Mouse (Mus musculus): ENCODE measurements around the gene Gli2. TPM values are rescaled to one million over a fixed set of nuclear protein-coding genes. Genes with fewer than 3 reads are reported as not detected.

The Gli2 gene
- total and polyA plus RNA-seq, 3 experiments: 1.5 to 11.3 TPM; not detected in 1

DNA sequence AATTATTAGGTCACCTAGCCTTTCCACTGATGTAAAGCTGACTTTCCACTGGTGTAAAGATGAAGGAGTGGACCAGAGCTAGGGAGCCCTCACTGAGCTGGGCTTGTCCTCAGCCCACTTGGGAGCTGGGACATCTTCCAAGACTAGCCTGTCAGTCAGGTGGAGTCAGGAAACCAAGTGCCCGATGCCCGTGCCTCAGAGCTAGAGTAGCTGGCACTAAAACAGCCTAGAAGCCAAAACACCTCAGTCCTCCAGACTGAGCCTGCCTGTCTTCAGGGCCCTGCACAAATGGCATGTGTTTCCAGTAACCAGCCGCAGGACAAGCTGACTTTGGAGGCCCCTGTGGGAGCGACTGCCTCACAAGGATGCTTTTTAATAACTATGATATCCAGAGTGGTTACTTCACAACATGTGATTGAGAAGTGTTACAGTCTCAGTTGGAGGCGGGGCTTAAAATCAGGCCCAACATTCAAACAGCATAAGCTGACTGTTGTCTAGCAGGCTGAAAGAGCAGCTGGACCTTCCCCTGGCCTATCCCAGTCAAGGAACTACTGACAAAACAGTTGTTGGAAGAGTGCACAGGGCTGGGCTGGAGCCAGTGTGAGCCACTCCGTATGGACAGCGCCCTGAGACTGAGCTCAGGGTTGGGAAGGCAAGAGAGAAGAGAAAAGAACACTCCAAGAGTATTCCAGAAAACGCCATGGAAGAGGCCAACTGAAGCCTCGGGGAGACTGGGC lies 158.2 kb downstream of the Gli2 start:
- no peaks in the 10 kb centered on the region for H3K4me1 ChIP-seq (ENCODE audit: control insufficient read depth in 1 of 2, insufficient read depth in 2 of 2, low read length in 2 of 2)
- H3K9me3 ChIP-seq (replicated peaks; ENCODE audit: insufficient read depth, low read length): no peaks in the 10 kb centered on the region
- no peak for DNase-seq (ENCODE audit: low read depth, low spot score)
- H3K27ac ChIP-seq (ENCODE audit: control insufficient read depth, low read depth, low read length): no peak overlapping the region
- no peaks in the 10 kb centered on the region for H3K79me2 ChIP-seq (ENCODE audit: control insufficient read depth, insufficient read depth, low read length, poor library complexity)
- no peak for TF ChIP-seq TAL1 (IDR thresholded peaks at IDR 0.05; ENCODE audit: low read length)
- TF ChIP-seq HCFC1 (IDR thresholded peaks at IDR 0.05; ENCODE audit: low read depth, low read length): no peak
- no peak for TF ChIP-seq ZNF384 (IDR thresholded peaks at IDR 0.05; ENCODE audit: low read depth, low read length)
- TF ChIP-seq MYC (IDR thresholded peaks at IDR 0.05; ENCODE audit: low read depth, low read length): no peak
- TF ChIP-seq MAZ (IDR thresholded peaks at IDR 0.05; ENCODE audit: low read depth, low read length): no peak
- TF ChIP-seq EP300 (IDR thresholded peaks at IDR 0.05; ENCODE audit: low read depth in 1 of 2, low read length in 2 of 2): no peak
- no peak for TF ChIP-seq KAT2A (conservative IDR thresholded peaks at IDR 0.05; ENCODE audit: low read depth, low read length)
- no peak for TF ChIP-seq MEF2A (IDR thresholded peaks at IDR 0.05; ENCODE audit: extremely low read depth, insufficient replicate concordance, low read depth, low read length, poor library complexity, severe bottlenecking)
- no peak for TF ChIP-seq NRF1 (IDR thresholded peaks at IDR 0.05; ENCODE audit: insufficient read depth, low read depth, low read length, poor library complexity, severe bottlenecking)
- H3K4me3 ChIP-seq (ENCODE audit: control insufficient read depth in 1 of 2, insufficient read depth in 1 of 2, low read depth in 2 of 2, low read length in 2 of 2): no peak overlapping the region
- no peaks in the 10 kb centered on the region for H3K27me3 ChIP-seq (ENCODE audit: control insufficient read depth in 1 of 2, insufficient read depth in 2 of 2, low read length in 2 of 2)
- no peak overlapping the region for H3K9ac ChIP-seq (ENCODE audit: control insufficient read depth, low read depth, low read length, poor library complexity, severe bottlenecking)
- H3K36me3 ChIP-seq (ENCODE audit: control insufficient read depth in 1 of 2, insufficient read depth in 2 of 2, low read length in 2 of 2): no peaks in the 10 kb centered on the region

DNA sequence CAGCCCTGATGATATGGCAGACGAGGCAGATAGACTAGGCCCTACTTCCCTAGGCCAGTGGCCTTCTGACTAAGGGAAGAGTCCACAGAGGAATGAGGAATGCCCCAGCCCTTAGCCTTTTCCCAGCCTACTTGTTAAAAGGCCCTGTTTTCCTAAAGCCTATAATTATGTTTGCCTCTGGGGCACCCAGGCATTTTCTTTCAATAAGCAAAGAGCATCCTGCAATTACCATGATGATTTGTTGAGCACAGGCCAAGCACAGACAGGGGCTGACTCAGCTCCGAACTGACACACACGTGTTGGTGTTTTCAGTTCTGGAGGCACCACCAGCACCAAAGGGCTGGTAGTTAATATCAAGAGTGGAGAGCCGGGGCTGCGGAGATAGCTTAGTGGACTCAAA lies 162.0 kb downstream of the Gli2 start:
- TF ChIP-seq MEF2A (IDR thresholded peaks at IDR 0.05; ENCODE audit: extremely low read depth, insufficient replicate concordance, low read depth, low read length, poor library complexity, severe bottlenecking): no peak
- TF ChIP-seq MAZ (IDR thresholded peaks at IDR 0.05; ENCODE audit: low read depth, low read length): no peak
- TF ChIP-seq RAD21 (IDR thresholded peaks at IDR 0.05; ENCODE audit: low read depth, low read length): no peak
- Histone ChIP-seq H3K4me3 (ENCODE audit: control insufficient read depth in 1 of 2, insufficient read depth in 1 of 2, low read depth in 2 of 2, low read length in 2 of 2) (no peak overlapping the region), H3K4me1 (ENCODE audit: control insufficient read depth in 1 of 2, insufficient read depth in 2 of 2, low read length in 2 of 2) (no peaks in the 10 kb centered on the region), H3K9ac (ENCODE audit: control insufficient read depth, low read depth, low read length, poor library complexity, severe bottlenecking) (no peak overlapping the region), H3K27me3 (ENCODE audit: control insufficient read depth in 1 of 2, insufficient read depth in 2 of 2, low read length in 2 of 2) (no peaks in the 10 kb centered on the region), H3K79me2 (ENCODE audit: control insufficient read depth, insufficient read depth, low read length, poor library complexity) (no peaks in the 10 kb centered on the region), H3K9me3 (replicated peaks; ENCODE audit: insufficient read depth, low read length) (no peaks in the 10 kb centered on the region), H3K36me3 (ENCODE audit: control insufficient read depth in 1 of 2, insufficient read depth in 2 of 2, low read length in 2 of 2) (no peaks in the 10 kb centered on the region), H3K27ac (ENCODE audit: control insufficient read depth, low read depth, low read length) (no peak overlapping the region)
- no peak for DNase-seq (ENCODE audit: low read depth, low spot score)

DNA sequence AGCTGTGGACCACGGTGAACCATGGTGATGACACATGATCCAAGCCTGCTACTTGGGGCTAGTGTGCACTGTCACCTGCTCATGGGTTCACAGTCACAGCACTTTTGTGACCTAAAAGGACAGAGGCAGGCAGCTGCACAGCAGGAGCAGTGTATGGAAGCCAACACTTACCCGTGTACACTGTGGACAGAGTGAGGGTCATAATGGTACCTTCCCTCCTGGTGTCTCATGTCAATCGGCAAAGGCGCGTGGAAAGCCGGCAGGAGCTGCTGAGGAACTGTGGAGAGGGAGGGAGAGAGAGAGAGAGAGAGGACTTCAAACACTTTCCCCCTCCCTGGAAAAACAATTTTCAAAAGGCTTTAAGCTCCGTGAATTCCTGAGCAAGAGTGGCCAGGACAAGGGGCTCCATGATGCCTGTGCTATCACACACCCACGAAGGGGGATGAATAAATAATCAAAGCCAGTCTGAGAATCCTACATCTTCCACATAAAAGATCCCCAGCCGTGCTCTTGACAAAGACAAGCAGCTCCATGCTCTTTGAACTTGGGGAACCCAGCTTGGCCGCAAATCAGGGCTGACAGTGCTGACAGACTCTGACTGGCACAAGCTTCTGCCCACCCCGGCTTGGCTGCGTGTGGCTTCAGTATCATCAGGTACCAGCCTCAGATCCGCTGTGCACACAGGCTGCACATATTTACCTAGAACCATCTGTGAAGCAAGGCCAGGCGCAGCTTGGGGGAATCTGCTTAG lies 163.1 kb downstream of the Gli2 start:
- no peaks in the 10 kb centered on the region for H3K27me3 ChIP-seq (ENCODE audit: control insufficient read depth in 1 of 2, insufficient read depth in 2 of 2, low read length in 2 of 2)
- H3K4me1 ChIP-seq (ENCODE audit: control insufficient read depth in 1 of 2, insufficient read depth in 2 of 2, low read length in 2 of 2): no peaks in the 10 kb centered on the region
- H3K79me2 ChIP-seq (ENCODE audit: control insufficient read depth, insufficient read depth, low read length, poor library complexity): no peaks in the 10 kb centered on the region
- no peak overlapping the region for H3K9ac ChIP-seq (ENCODE audit: control insufficient read depth, low read depth, low read length, poor library complexity, severe bottlenecking)
- no peak for DNase-seq (ENCODE audit: low read depth, low spot score)
- no peak overlapping the region for H3K27ac ChIP-seq (ENCODE audit: control insufficient read depth, low read depth, low read length)
- no peaks in the 10 kb centered on the region for H3K9me3 ChIP-seq (replicated peaks; ENCODE audit: insufficient read depth, low read length)
- H3K4me3 ChIP-seq (ENCODE audit: control insufficient read depth in 1 of 2, insufficient read depth in 1 of 2, low read depth in 2 of 2, low read length in 2 of 2): no peak overlapping the region
- TF ChIP-seq SMC3 (IDR thresholded peaks at IDR 0.05; ENCODE audit: low read depth, low read length) (no peak), ELF1 (IDR thresholded peaks at IDR 0.05; ENCODE audit: low read depth, low read length) (no peak), CHD1 (IDR thresholded peaks at IDR 0.05; ENCODE audit: low read depth, low read length) (no peak), MYB (IDR thresholded peaks at IDR 0.05; ENCODE audit: low read depth, low read length) (no peak), POLR2AphosphoS5 (IDR thresholded peaks at IDR 0.05; ENCODE audit: borderline replicate concordance, low read depth, low read length) (no peak), KAT2A (conservative IDR thresholded peaks at IDR 0.05; ENCODE audit: low read depth, low read length) (no peak), MAX (IDR thresholded peaks at IDR 0.05; ENCODE audit: low read length) (no peak)
- no peaks in the 10 kb centered on the region for H3K36me3 ChIP-seq (ENCODE audit: control insufficient read depth in 1 of 2, insufficient read depth in 2 of 2, low read length in 2 of 2)

Measured in MEL (cell line).